Mouse (Mus musculus): ENCODE results near the gene Elf2.

The Elf2 gene

DNA sequence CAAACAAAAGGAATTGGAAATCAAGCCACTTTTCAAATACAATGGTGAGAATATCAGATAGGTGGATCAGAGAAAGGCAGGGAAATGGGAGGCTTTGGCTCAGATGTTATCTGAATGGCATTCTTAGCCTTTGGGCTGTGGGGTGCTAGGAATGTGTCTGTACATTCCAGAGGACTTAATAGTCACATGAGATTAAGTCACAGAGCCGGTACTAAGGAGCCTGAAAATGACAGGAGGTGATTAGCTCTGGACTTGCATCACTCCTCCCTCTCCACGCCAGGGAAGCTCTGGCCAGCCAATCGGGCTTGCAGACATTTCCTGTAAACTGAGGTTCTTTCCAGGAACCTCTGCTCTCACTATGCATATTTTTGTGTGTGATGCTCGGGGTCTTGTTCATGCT, 119.6 kb downstream of the Elf2 start:
- in situ Hi-C loops (cut with MboI, MseI), result loop anchor here (10.0 kb wide), 1 partner anchor 974 kb away; no protein-coding TSS in a partner anchor

GRCm38 (mm10) chr3:51219213-51219612, 121.2 kb downstream of the Elf2 start:
- in situ Hi-C loops (cut with MboI, MseI), result loop anchor here (10.0 kb wide), 1 partner anchor 776 kb away; no protein-coding TSS in a partner anchor

- in situ Hi-C loops (cut with MboI, MseI), result loop anchor here (10.0 kb wide), 1 partner anchor 776 kb away; no protein-coding TSS in a partner anchor
Measured at GRCm38 (mm10) chr3:51218385-51218784, 122.1 kb downstream of the Elf2 start.

- in situ Hi-C loops (cut with MboI, MseI), result loop anchor here (10.0 kb wide), 1 partner anchor 778 kb away; no protein-coding TSS in a partner anchor
Measured at GRCm38 (mm10) chr3:51216351-51216750, 124.1 kb downstream of the Elf2 start.

DNA sequence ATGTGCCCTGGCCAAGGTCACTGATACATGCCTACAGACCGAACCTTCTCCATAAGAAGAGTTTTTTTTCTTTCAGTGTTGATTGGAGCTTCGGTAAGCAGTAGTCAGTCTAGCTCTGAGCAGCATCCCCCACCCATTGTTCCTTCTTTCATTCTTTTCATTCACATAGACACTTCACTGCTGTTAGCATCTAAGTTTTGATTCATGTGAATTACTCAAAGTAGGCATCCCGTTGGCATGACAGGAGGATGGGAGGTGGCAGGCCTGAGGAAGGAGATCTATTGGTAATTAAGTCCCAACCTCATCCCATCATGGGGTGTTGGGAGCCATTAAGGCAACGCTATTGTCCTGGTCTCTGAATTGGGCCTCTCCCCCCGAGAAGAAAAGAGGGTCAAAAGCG, 124.8 kb downstream of the Elf2 start:
- in situ Hi-C loops (cut with MboI, MseI), result loop anchor here (10.0 kb wide), 1 partner anchor 779 kb away; no protein-coding TSS in a partner anchor

DNA sequence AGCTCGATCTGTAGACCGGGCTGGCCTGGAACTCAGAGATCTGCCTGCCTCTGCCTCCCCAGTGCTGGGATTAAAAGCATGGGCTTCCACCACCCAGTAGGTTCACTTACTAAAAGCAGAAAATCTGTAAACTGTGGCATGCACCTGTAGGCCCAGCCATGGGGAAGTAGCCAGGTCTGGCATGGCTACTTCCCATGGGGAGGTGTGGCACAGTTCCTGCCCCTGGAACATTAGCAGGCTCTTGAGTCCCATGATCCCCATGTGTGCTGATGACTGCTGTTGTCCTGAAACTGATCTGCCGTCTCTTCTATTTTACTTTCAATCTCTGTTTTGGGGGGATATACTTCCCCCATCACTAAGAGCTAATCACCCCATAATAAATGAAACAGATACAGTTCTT, 127.4 kb downstream of the Elf2 start:
- in situ Hi-C loops (cut with MboI, MseI), result loop anchor here (10.0 kb wide), 1 partner anchor 782 kb away; no protein-coding TSS in a partner anchor

DNA sequence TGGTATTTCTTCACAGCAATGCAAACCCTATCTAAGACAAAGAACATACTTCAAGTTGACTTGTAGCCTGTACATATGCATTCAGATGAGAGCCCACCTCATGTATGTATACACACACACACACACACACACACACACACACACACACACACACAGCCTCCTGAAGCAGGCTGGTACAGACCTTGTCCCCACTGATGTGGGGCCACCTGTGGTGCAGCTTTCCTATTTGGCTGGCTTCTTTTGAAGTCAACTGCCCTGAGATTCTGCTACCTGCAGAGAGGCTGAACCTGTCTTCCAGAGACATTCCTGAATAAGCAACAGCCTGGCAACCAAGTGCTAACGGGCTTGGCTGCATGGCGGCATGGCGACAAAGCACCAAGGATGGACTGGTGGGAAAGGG, 130.0 kb downstream of the Elf2 start:
- in situ Hi-C loops (cut with MboI, MseI), result loop anchor here (10.0 kb wide), 1 partner anchor 784 kb away; no protein-coding TSS in a partner anchor

GRCm38 (mm10) chr3:51209503-51210314, 130.8 kb downstream of the Elf2 start:
- in situ Hi-C loops (cut with MboI, MseI), result loop anchor here (10.0 kb wide), 1 partner anchor 785 kb away; no protein-coding TSS in a partner anchor

DNA sequence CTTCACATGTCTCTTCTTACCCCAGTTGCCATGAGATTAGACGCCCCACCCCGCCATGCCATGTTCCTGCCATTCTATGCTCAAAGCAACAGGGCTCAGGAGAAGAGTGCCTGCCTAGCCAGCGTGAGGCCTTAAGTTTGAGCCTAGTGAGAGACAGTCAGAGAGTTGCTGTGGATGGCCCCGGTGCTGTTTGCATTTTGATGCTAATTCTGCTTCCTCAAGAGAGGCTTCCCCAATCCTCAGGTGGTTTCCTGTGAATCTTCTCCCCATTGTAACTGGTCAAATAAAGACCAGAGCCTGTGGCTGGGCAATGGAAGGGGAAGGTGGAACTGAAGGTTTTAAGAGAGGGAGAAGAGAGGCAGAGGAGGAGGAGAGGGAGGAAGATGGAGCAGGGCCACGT, 131.8 kb downstream of the Elf2 start:
- in situ Hi-C loops (cut with MboI, MseI), result no loop called here

- in situ Hi-C loops (cut with MboI, MseI), result no loop called here
Measured at GRCm38 (mm10) chr3:51206521-51206920, 133.9 kb downstream of the Elf2 start.

- in situ Hi-C loops (cut with MboI, MseI), result no loop called here
Measured at GRCm38 (mm10) chr3:51204897-51205296, 135.6 kb downstream of the Elf2 start.

DNA sequence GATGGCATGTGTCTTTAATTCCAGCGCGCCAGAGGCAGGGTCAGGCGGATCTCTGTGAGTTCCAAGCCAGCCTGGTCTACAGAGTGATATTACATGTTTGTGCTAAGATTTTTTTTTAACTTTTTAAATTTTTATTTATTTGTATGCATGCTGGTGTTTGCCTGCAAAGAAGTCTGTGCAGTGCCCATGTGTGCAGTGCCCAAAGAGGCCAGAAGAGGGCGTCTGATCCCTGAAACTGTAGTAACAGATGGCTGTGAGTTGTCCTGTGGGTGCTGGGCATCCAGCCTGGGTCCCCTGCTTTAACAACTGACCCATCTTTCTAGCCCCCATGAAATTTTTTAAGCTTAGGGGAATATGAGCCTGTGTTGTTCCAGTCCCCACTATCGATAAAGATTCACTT, 136.0 kb downstream of the Elf2 start:
- in situ Hi-C loops (cut with MboI, MseI), result no loop called here

GRCm38 (mm10) chr3:51203906-51204305, 136.6 kb downstream of the Elf2 start:
- in situ Hi-C loops (cut with MboI, MseI), result no loop called here

All from T-helper 1 cell (primary cell).